8 mouse cellular contexts compared by ENCODE assay signal in genomic region chr3:135437758-135438495, GRCm38 (mm10). TPM values are rescaled to one million over a fixed set of nuclear protein-coding genes. Genes with fewer than 3 reads are reported as not detected.
A peak's percentile ranks its signal among the peaks of the same experiment; 100 is the strongest.
DNase-seq lines count a peak whose midpoint lies in the region; ATAC-seq lines count a peak whose summit lies in the region.

TSS of gene Ube2d3 (plus strand) at chr3:135438149.

- H3K9ac ChIP-seq in hindbrain, embryonic 14.5 days, result peak within 1 kb of the TSS; percentile 90

- H3K4me1 ChIP-seq in hindbrain, embryonic 14.5 days (replicated peaks; ENCODE audit: control insufficient read depth, insufficient read depth, low read length), result peaks cover 29% of the 10 kb centered on the region

- peak; percentile 100 for DNase-seq in R1 (ENCODE audit: low read depth, low spot score)
- peak; percentile 99 for DNase-seq in cerebellum, postnatal 25 days
- peak; percentile 95 to 96 for DNase-seq in frontal cortex, postnatal 25 days (ENCODE audit: low spot score in 2 of 2)
- DNase-seq in hindbrain, embryonic 14.5 days (ENCODE audit: low spot score), result peak; percentile 98
- peak; percentile 98 to 99 for DNase-seq in layer of hippocampus, postnatal 36 days
- peak; percentile 99 for DNase-seq in lung, postnatal 36 days
- DNase-seq in retina, postnatal 1 day, result peak; percentile 100
- DNase-seq in urinary bladder, adult 18-20 months (ENCODE audit: low spot score in 2 of 2), result peak; percentile 98 to 99

- H3K27ac ChIP-seq in hindbrain, embryonic 14.5 days, result peak within 1 kb of the TSS; percentile 98

- H3K36me3 ChIP-seq in hindbrain, embryonic 14.5 days (replicated peaks; ENCODE audit: control insufficient read depth, insufficient read depth), result peaks cover under 1% of the 10 kb centered on the region

- WGBS in hindbrain, embryonic 14.5 days, result under 1% methylated on average over 54 of the region's 56 CpGs

- peak; percentile 95 for ATAC-seq in hindbrain, embryonic 14.5 days (ENCODE audit: low FRiP score)

- no peaks in the 10 kb centered on the region for H3K27me3 ChIP-seq in hindbrain, embryonic 14.5 days (ENCODE audit: control insufficient read depth, insufficient read depth, low read length)

- no peaks in the 10 kb centered on the region for H3K9me3 ChIP-seq in hindbrain, embryonic 14.5 days (ENCODE audit: control insufficient read depth, low read length)

- peak within 1 kb of the TSS; percentile 82 for H3K4me3 ChIP-seq in hindbrain, embryonic 14.5 days (replicated peaks; ENCODE audit: low read length)

- peak within 1 kb of the TSS; percentile 93 for H3K4me2 ChIP-seq in hindbrain, embryonic 14.5 days (replicated peaks)

RNA-seq across cellular contexts. Expression of gene Ube2d3, which starts in this region (rescaled TPM):
- 403 and 439 TPM in 2 replicates for polyA plus RNA-seq in hindbrain, embryonic 14.5 days (2014; fragmentation: Nextera tagmentation; extraction: Ambion mirVana)
- total RNA-seq in layer of hippocampus, postnatal 36 days (2021), result 100 to 1,000 TPM; 251 to 252 TPM

Comparison
In these comparisons a context has a peak if more than half of its experiments do, and no peak if none do; other contexts are left out.
1. Peak in every context shown above with its lines: DNase-seq, ATAC-seq, H3K4me3 ChIP-seq and H3K27ac ChIP-seq.